Mouse (Mus musculus): ENCODE measurements around the gene Gps2.

Gps2 gene

DNA sequence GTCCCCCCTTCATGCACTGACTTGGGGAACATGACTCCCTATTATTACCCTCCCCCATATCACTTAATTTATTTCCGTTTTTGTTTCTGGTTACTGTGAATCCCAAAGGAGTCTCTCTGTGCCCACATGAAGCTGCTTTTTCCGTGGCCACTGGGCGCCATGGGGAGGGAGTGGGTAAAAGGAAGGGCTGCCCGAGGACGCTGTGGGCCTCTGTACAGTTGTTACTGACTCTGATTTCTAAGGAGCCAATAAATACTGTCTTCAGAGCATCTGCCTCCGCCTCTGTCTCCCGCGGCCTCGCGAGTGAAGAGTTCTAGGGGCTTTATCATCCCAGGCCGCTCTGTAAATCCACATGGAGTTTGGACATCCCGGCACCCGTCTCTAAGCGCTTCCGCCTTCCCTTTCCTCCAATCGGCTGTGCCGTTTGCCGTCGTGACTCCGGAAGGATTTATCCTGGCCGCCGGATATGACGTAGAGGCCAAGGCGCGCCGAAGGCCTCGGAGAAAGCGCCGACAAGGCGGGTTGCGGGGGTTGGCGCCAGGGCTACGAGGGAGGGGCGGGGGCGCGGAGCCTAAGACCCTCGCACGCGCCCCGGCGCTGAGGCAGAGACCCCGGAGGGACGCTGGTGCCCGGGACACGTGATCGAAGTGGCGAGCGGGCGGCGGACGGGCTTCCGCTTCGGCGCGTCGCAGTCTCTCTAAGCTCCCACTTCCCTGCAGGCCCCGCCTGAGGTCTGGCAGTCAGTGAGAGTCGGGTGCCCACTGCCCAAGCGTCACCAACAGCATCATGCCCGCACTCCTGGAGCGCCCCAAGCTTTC, at the start of gene Gps2:
Gene Gps2, plus strand, starts transcription at position 335 of the 818 bp plus-strand sequence.
- peak; percentile 91 for DNase-seq (ENCODE audit: low spot score)

DNA sequence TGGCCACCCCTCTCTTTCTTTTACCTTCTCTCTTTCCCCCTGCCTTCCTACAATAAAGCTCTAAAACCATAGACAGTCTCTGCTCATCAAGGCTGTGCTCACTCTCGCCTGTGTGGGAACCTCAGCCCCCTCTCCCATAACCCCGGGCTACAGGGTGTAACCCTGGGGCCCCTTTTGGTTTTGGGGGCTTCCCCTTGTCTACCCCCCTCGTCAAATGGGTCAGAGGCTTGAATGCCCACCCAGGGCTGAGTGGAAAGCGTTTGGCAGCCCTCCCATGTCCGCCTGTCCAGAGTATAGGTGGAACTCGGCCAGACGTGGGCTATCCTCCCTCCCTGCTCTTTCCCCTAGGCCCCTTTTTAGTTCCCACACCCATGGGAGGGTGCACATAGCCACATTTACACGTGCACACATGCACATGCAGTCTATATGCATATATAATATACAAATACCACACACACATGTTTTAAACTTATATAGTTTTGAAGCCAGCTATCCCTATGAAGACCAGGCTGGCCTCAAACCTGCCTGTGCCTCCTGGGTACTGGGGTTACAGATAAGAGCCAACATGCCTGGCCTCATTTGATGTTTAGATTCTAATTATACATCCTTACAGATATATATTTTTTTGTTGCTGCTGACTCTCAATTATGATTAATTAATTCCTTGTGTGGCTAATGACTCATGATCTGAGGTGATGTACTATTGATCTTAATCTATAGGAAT, 49.4 kb upstream of the Gps2 start:
- no peak for DNase-seq (ENCODE audit: low spot score)

DNA sequence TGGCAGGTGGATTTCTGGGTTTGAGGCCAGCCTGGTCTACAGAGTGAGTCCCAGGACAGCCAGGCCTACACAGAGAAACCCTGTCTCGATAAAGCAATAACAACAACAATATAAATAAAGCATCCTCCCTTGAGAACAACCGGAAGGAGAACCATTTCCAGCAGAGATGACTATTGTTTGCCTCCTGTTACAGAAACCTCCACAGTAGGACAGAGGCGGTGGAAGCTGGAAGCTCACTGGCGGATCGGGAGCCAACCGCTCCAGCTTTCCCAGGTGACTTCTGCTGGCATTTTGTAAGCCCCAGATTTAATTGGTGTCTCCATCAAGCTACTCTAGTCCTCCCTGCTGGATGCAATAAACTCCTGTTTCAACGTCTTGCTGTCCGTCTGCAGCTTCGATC, 48.1 kb upstream of the Gps2 start:
- no peak for DNase-seq (ENCODE audit: low spot score)

DNA sequence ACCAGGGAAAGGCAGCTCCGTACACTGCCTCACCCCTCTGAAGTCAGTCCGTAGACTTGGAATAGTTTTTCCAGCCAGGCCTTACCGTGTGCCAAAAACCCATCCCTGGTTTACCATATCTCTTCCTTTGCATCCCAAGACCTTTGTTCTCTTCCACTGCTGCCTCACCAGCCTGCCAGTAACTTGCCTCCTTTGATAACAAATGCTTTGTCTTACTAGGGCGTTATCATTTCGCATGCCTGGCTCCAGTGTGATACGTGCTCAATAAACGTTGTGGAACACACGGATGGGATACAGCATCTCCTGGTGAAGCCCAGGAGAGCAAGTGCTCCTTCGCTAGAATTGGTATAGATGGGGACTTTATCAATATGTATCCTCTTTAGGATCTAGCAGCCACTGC, 46.4 kb upstream of the Gps2 start:
- no peak for DNase-seq (ENCODE audit: low spot score)

DNA sequence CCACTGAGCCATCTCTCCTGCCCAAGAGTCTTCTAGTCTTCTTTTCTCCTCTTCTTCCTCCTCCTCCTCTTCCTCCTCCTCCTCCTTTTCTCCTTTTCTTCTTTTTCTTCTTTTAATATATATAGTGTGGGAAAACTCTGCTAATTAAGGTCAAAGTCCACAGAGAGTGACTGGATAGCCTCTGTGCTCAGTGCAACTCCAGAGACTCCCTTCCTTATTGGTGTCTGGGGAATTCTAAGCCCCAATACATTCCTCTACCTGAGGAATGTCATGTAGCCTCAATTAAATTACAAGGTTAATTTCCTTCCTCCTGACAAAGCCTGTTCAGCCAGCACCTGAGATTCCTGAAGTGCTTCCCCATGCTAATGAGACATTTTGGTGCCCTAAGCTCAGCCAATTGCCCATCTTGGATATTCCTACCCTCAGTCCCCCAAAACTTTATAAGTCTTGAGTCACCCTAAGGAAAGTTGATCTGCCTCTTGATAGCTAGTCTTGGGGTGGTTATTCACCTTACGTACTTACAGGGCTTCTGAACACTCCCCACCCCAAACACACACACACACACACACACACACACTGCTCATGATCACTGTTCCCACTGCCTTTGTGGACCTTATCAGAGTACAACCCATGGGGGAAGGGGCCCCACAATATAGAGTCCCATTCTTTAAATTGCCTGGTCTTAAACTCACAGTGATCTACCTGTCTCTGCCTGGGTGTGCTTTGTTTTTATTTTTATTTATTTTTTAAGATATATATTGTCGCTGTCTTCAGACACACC, 43.2 kb upstream of the Gps2 start:
- DNase-seq (ENCODE audit: low spot score) = no peak

DNA sequence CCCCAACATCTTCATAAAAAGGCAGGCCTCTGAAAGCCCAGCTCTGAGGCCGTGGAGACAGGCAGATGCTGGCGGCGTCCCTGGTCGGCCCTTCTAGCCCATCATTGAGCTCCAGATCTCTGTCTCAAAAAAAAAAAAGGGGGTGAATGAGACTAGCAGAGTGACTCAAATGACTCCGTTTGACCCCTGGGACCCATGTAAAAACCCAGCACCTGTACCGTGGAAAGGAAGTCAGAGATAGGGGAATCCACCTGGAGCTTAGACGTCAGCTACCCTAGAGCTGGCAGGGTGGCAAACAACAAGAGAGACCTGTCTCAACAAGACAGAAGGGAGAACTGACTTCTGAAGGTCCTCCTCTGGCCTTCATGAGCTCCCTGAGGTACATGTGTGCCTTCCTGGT, 41.9 kb upstream of the Gps2 start:
- DNase-seq (ENCODE audit: low spot score) = no peak

DNA sequence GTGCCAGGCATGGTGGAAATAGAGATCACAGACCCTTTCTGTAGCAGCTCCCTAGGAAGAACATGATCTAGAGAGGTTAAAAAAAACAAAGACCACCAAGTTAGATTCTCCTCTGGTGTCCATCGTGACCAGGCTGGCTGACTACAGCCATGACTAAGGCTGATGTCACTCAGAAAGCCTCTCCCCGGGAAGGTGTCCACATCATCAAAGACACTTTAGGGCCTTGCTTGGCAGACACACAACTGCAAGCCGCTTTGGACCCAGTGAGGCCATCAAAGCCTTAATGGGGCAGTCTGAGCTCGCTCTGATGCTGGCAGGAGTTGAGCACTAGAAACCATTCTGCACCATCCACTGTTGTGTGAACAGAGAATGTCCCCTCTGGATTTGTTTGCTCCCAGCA, 41.2 kb upstream of the Gps2 start:
- DNase-seq (ENCODE audit: low spot score) = no peak

DNA sequence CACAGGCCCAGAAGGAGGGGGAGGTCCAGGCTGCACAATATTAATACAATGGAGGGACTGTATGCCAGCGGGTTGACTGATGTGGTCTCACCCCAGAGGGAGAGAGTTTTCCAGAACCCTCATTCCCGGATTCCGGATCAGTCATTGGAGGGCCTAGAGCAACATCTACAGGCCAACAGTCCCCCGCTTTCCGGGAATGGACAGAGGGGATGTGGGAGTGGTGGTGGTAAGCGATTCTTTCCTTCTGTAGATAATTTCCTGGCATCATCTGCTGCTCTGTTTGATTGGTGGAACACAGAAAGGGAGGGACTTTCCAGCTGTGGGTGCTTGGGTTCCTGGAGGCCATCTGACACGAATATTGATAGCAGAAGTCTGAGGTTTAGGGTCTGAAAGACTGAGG, 37.5 kb upstream of the Gps2 start:
- peak; percentile 43 for DNase-seq (ENCODE audit: low spot score)

DNA sequence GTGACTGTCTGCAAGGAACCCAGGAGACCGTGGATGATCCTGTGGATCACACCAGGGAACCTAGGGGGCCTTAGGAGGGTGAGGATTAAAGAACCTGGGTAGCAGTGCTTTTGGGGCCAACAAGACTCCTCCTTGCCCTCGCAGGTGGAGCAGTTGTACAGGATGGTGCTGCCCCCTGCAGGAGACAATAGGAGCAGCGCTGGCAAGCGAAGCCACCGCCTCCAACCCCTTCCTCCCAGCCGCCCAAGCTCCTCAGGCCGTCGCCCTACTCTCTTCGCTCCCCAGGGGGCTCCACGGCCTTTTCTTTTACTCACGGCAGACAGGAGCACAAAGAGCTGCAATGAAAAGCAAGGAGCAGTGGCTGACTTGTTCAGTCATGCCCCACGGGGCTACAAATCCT, 36.8 kb upstream of the Gps2 start:
- DNase-seq (ENCODE audit: low spot score) = peak; percentile 84

DNA sequence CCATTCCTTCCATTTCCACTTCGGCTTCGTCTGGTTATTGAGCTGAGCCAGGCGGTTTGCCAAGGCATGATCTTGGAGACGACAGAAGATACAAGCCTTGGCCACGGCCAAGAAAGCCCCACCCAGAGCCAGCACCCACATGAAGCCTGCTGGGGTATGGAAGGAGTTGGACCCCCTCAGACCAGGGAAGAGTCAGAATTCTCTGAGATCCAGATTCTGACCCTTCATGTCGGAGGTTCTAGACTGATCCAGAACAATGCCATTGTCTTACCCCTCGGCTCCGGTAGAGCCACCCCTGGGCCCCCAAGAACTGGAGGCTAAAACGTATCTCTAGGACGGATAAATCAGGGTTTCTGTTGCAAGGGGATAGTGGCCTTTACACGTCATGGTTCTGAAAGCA, 35.8 kb upstream of the Gps2 start, which contains the start of gene Tmem95:
Gene Tmem95, minus strand, starts transcription at position 141 of the 400 bp plus-strand sequence.
- no peak for DNase-seq (ENCODE audit: low spot score)

DNA sequence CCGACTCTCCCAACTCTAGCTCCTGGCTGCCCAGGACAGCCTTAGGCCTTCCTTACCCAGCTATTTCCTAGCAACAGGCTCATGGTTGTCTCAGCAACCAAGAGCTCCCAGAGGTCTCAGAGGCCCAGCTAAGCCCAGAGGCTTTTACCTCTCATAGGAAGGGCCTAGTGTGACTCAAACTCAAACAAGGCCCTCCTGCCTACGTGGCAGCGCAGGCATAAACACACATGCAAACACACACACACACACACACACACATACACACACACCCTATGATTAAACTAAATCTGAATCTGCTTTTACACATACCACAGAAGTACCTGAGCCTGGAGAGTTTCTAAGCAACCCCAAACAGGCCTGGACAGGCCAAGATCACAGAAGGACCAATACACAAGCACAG, 35.3 kb upstream of the Gps2 start:
- no peak for DNase-seq (ENCODE audit: low spot score)

DNA sequence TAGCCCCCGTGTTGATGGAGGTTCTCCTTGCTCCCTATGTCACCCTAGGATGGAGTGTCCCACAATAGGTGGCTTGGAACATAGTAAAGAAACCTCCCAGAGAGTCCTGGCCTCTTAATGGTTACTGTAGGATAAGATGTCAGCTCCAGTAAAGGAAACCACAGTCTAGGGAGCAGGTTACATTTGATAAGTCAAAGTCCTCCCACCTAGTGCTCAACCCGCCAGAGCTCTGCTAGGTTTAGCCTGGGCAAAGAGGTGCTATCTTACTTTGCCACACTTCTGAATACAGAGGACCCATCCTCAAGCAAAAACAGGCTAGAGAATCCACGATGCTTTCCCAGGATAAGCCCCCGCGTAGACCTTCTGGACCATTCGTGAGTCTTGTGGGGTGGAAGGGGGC, 34.7 kb upstream of the Gps2 start:
- no peak for DNase-seq (ENCODE audit: low spot score)

DNA sequence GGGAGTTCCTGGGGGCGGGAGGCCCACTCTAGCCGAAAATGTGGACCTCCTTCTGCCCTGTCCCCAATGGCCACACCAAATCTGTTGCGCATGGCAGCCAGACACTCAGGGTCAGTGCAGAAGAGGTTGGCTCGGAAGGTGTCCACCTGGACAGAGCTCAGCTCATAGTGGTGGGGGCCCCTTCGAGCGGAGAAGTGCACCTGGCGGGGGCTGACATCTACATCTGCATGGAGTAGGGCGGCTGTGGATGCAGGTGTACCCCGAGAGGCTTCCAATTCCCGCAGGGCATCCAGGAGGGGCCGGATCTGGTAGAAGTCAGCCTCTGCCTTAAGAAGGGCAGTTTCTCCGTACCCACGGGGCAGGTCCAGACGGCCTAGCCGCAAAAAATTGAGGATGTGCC, 34.0 kb upstream of the Gps2 start:
- DNase-seq (ENCODE audit: low spot score) = no peak

DNA sequence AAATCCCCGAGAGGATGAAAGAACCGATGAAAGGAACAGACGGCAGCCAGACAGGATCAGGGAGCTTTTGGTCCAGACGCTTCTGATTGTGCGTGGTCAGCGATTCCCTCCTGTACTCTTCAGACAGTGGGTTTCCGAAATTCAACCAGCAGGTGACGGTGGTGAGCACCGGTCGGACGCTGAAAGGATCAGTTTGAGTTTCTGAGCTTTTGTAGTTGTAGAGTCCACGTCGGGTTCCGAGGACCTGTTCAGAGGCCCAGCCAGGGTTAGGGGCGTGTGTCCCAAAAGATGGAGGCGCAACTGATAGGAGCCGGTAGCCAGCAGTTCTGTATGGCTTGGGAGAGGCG, 33.2 kb upstream of the Gps2 start:
- peak; percentile 46 for DNase-seq (ENCODE audit: low spot score)

DNA sequence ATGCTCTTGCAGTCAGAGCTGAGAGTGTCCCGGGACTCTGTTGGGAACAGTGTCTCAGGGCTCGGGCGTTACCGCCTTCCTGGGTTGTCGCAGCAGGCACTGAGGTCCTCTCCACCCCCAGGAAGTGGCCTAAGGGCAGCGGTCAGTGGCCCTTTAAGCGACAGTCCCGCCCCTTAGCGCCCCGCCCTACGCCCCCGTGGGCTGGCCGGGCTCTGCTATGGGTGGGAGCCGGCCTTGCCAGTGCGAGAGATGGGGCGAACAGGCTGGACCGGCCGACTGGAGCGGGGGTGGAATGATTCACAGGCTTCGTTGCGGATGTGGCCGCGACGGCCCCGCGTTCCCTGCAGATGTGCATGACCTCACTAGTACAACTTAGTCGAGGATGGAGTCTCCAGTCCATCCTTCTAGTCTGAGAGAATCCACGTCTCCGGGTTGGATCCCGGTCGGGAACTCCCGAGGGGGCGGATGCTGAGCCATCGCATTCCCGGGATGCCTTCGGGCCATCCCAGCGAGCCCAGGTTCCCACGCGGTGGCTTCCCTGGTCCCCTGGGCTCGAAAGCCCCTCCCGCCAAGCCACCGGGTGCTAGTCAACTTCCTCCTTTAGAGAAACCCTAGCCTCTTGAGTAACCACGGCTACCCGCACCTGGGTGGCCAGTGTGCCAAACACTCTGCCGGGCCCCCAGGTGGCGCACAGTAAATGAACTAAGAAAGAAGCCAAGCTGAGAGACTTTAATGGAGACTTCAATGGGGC, 32.7 kb upstream of the Gps2 start, which contains the start of gene Kctd11:
Gene Kctd11, minus strand, starts transcription at position 554 of the 751 bp plus-strand sequence.
- DNase-seq (ENCODE audit: low spot score) = peak; percentile 83

DNA sequence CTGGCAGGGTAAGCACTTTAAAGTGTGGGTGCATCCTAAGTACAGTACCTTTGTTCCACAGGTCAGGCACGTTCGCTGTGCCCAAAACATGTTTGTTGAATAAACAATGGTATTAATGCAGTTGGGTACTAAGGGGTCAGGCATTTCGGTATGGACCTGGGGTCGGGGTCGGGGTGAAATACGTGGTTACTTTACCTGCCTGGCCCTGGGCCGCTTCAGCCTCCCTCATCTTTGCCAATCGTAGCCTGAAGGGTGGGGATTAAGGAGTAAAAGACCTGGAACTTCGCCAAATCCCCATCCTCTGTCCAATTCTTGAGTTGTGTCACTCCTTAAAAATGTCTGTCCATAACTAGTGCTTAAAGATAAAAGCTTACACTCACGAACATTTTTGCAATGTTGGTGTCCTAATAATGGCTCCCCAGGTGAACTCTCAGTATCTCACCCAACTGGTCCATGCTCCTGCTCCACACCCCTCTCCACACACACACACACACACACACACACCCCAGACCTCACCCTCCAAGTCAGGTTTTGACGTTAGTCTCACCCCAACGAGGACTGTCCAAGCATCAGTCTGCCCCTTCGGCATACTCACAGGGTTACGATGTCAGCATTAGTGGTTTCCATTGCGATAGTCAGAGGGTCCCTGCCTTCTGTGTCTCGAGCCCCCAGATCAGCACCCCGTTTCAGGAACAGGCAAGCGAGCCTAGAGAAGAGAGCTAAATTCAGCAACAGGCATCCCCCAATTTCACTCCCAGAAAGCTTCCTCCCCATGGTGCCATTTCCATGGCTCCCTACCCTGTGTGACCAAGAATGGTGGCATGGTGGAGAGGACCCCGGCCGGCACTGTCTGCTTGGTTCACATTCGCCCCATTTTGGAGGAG, 31.7 kb upstream of the Gps2 start:
- DNase-seq (ENCODE audit: low spot score) = no peak

DNA sequence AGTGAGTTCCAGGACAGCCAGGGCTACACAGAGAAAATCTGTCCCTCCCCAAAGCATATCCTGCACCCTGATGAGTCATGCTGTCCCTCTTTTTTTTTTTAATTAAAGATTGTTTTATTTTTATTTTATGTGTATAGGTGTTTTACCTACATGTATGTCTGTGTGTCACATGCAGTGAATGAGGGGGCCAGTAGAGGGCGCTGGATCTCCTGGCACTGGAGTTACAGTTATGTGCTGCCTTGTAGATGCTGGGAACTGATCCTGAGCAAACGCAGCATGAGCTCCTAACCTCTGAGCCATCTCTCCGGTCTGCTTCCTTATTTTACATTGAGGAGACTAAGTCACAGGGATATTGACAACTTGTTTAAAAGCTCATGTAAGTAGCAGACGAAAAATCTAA, 30.6 kb upstream of the Gps2 start:
- no peak for DNase-seq (ENCODE audit: low spot score)

DNA sequence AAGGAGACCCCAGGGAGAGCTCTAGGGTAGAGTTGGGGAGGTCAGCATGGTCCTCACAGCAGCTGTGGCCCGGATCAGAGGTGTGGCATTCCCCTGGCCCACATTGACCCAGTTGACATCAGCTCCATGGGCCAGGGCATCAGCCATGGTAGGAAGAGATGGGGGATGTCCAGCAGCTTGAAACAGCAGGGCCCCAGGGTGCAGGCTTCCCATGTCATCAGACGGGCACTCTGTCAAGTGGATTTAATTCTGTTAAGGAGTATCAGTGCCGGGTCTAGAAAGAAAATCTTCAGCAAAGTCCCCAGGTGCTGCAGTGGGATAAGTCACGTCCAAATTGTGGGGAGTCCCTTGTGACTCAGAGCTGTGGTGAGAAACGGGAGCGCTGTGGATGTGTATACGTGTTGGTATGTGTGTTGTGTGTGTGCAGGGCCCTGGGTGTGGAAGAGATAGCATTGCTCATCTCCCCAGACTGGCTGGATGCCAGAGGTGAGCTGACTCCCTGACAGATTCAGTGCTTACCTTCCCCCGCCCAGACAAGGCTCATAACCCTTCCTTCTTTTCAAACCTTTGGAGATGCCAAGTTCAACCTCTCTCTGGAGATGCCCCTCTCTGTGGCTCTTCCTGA, 30.0 kb upstream of the Gps2 start:
- DNase-seq (ENCODE audit: low spot score) = no peak

DNA sequence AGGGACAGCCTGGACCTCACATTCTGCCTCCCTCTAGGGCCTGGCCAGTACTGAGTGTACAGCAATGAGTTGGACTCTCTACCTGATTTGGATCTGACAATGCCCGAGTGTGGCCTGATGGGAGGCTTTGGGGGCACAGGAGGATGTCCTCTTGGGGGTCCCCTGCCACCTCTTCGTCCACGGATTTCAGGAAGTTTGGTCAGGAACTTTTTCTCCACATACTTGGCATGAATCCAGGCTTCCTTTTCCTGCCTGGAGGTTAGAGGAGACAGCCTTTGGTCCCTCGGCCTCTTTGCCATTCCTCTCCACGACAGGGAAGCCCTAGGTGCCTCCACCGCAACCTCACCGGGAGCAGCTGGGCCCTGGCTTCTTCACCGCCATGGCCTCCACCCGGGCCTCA, 29.4 kb upstream of the Gps2 start:
- DNase-seq (ENCODE audit: low spot score) = no peak

DNA sequence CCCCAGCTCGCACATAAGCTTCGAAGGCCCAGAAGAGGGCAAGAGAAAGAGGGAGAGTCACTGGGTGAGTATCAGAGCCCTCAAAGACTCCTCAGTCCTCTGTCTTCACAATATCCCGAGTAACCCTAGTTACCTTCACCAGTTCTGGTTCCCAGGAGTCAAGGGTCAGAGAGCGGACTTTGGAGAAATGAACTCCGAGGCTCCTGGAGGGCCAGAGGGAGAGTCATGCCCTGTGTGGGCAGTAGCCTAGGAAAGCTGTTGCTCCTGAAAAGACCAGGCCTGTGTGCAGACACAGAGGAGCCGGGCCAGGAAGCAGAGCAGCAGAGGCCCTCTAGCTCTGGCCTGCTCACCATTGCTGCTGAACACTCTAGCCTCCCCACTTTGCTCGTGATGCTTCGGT, 29.0 kb upstream of the Gps2 start:
- DNase-seq (ENCODE audit: low spot score) = no peak
